Mouse (Mus musculus) right cerebral cortex, postnatal 10 days (tissue): ENCODE results near the gene Rtcb.

Experiments used
- DNase-seq, 2 experiments: peaks; one replicate each; pipeline ENCODE4 v3.0.0; 2021; ENCODE audit warnings: low spot score in 2 of 2

Rtcb gene

GRCm38 (mm10) chr10:85948483-85949196 lies 9.0 kb downstream of the Rtcb start:
- no peak for DNase-seq

DNA sequence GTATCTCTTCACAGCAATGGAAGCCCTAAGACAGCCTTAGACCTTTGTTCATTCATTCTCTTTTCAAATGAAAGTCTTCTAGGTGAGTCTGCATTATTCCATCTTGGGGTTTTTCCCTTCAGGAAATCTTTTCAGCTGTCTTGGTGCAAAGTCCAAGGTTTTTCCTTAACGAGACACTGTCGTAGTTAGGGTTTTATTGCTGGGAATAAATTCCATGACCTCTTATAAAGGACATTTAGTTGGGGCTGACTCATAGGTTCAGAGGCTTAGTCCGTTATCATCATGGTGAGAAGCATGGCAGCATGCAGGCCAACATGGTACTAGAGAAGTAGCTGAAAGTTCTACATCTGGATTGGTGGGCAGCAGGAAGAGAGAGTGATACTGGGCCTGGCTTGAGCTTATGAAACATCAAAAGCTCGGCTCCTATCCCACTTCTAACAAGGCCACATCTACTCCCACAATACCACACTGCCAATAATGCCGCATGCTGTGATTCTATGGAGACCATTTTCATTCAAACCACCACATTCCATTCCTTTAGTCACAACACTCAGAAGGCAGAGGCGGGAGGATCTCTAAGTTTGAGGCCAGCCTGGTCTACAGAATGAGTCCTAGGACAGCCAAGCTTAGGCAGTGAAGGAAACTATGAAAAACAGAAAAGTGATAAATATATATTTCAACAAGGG lies 21.2 kb downstream of the Rtcb start:
- DNase-seq = no peak

- no peak for DNase-seq
Measured at GRCm38 (mm10) chr10:85929962-85930361, 27.7 kb downstream of the Rtcb start.

GRCm38 (mm10) chr10:85929208-85929591 lies 28.4 kb downstream of the Rtcb start:
- DNase-seq = no peak

DNA sequence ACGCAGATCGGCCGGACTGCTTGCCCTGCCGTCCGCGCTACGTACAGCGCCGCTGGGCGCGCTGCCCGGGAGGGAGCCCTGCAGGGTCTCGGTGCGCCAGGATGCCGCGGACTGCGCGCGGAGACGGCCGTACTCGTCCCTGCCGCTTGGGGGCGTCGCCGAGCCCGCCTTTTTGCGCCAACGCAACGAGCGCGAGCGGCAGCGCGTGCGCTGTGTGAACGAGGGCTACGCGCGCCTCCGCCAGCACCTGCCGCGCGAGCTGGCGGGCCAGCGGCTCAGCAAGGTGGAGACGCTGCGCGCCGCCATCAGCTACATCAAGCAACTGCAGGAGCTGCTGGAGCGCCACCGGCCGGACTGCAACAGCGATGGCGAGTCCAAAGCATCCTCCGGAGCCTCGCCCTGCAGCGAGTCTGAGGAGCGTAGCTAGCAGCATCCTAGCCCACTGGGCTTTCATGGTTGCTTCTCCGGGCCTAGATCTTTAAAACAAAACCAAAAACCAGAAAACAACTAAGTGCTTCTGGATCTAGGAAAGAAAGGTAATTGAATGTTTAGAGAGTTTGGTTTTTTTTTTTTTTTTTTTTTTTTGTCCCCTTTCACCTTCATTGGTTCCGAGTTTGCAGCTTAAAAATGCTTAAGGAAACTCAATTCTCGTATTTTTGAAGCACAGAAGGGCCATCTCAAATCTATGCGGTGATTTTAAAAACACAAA lies 29.0 kb downstream of the Rtcb start:
- DNase-seq = peak; percentile 84

GRCm38 (mm10) chr10:85927676-85928445 lies 29.8 kb downstream of the Rtcb start, which contains the start of gene Ascl4:
TSS of gene Ascl4 (plus strand) at chr10:85927681.
- DNase-seq = no peak

- DNase-seq = peak; percentile 98 to 99
Measured at GRCm38 (mm10) chr10:85916498-85917309, 40.9 kb downstream of the Rtcb start, which contains the start of gene Prdm4. TSS of gene Prdm4 (minus strand) at chr10:85917142.
